Mouse (Mus musculus) E14TG2a.4 (cell line): ENCODE results near the gene Ptprm.

ENCODE experiments used
- CTCF ChIP-seq: conservative IDR thresholded peaks from 2 replicates; pipeline ENCODE4 v1.5.1; 2014; ENCODE audit warnings: low read length
- NANOG ChIP-seq: IDR thresholded peaks from 2 replicates; pipeline ENCODE4 v1.6.1; 2014; ENCODE audit warnings: borderline replicate concordance, low read length, mixed read lengths
- POU5F1 ChIP-seq: IDR thresholded peaks from 2 replicates; pipeline ENCODE4 v1.6.1; 2014; ENCODE audit warnings: low read length, borderline replicate concordance

DNA sequence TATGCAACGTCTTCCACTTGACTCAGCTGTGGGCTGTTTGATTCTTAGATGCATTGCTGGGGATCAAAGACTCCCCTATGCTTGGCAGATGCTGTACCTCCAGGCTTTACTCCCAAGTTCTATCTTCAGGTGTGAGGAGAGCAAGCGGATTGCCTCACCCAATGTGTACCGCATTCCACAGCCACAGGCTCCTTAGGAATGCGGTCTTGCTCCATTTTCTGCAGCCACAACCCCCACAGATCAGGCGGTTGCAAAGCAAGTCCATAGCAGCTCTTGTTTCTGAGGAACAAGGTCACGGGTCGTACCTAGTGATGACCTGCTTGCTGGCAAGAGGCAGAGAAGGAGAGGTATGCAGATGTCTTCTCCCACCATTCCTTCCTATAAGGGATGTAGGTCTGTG is 4.3 kb upstream of the Ptprm start:
- TF ChIP-seq CTCF (no peak), POU5F1 (no peak), NANOG (no peak)
